Mouse (Mus musculus) E14TG2a.4 (cell line): ENCODE measurements around the gene Kmt5b.

ENCODE experiments used
- CTCF ChIP-seq: conservative IDR thresholded peaks from 2 replicates; pipeline ENCODE4 v1.5.1; 2014; ENCODE audit warnings: low read length
- NANOG ChIP-seq: IDR thresholded peaks from 2 replicates; pipeline ENCODE4 v1.6.1; 2014; ENCODE audit warnings: borderline replicate concordance, low read length, mixed read lengths

DNA sequence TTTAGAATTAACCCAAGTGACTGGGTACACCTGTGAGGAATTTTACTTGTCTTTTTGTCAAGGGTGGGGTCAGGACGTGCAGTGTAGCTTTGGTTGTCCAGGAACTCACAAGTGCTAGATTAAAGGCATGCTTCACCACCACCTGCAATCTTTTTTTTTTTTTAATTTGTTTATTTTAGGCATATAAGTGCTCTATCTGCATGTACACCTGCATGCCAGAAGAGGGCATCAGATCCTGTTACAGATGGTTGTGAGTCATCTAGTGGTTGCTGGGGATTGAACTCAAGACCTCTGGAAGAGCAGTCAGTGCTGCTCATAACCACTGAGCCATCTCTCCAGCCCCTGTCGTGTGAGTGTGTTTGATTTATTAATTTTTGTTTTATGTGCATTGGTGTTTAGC lies 38.3 kb upstream of the Kmt5b start:
- TF ChIP-seq NANOG = no peak
- TF ChIP-seq CTCF = peak; percentile 23; the same call in 1 of the 2 replicates
